In the genomic region with DNA sequence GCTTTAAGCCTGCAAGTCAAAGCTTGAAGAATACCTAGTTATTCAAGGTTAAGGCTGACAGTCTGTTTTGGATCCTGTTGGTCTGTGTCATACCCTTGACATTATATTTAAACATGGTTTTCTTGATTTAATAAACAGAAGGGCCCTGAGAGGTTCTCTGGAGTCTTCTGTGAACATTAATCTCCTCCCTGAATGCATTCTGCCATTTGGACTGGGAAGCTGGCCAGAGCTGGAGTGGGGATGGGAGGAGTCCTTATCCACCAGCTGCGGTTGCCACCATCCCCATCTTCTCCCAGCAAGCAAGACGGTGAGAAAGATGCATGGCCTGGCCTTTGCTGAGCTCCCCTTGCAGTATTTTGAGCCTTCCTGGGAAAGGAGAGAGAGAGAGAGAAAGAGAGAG, we compare ENCODE assay signal across 30 mouse cellular contexts. TPM values are rescaled to one million over a fixed set of nuclear protein-coding genes. Genes with fewer than 3 reads are reported as not detected.
DNase-seq lines count a peak whose midpoint lies in the region; ATAC-seq and TF ChIP-seq lines count a peak whose summit lies in the region.
"Had no signal": no experiment of that assay in that cellular context is flagged by ENCODE, and none has a peak within 500 bp of the region (broad histone marks: within the 10 kb centered on the region; RNA-seq: fewer than 3 reads in every experiment).

No protein-coding gene starts in this region.

- H3K27me3 ChIP-seq in hindbrain, postnatal 0 days (ENCODE audit: insufficient read depth, low read length): no peaks in the 10 kb centered on the region
- no peaks in the 10 kb centered on the region; the same call in 1 of the 2 replicates for H3K27me3 ChIP-seq in hindbrain, embryonic 16.5 days (replicated peaks; ENCODE audit: control insufficient read depth, insufficient read depth, low read length)
- no peaks in the 10 kb centered on the region for H3K27me3 ChIP-seq in stomach, embryonic 16.5 days (ENCODE audit: control insufficient read depth, insufficient read depth, low read length)
- H3K27me3 ChIP-seq: embryonic facial prominence, embryonic 15.5 days; forebrain, embryonic 13.5 days; limb, embryonic 13.5 days; midbrain, embryonic 12.5 days; neural tube, embryonic 12.5 days; Patski had no signal

- H3K4me2 ChIP-seq in hindbrain, postnatal 0 days (ENCODE audit: low read depth, low read length): no peak overlapping the region
- H3K4me2 ChIP-seq in hindbrain, embryonic 16.5 days (ENCODE audit: low read length): no peak overlapping the region
- no peak overlapping the region for H3K4me2 ChIP-seq in stomach, embryonic 16.5 days (ENCODE audit: low read depth, low read length)
- H3K4me2 ChIP-seq: embryonic facial prominence, embryonic 15.5 days; forebrain, embryonic 13.5 days; heart, embryonic 15.5 days; limb, embryonic 13.5 days; liver, embryonic 11.5 days; midbrain, embryonic 12.5 days; neural tube, embryonic 12.5 days had no signal

- 58% methylated on average over 2 of the region's 2 CpGs for WGBS in hindbrain, postnatal 0 days
- WGBS in hindbrain, embryonic 16.5 days: 72% methylated on average over 2 of the region's 2 CpGs
- WGBS in stomach, embryonic 16.5 days: 27% methylated on average over 2 of the region's 2 CpGs

- no peak overlapping the region for H3K27ac ChIP-seq in hindbrain, postnatal 0 days
- H3K27ac ChIP-seq in hindbrain, embryonic 16.5 days (ENCODE audit: low read depth, low read length): no peak overlapping the region
- no peak overlapping the region for H3K27ac ChIP-seq in stomach, embryonic 16.5 days (ENCODE audit: low read length)
- no peak overlapping the region for H3K27ac ChIP-seq in gastrocnemius, adult 2 months
- H3K27ac ChIP-seq: embryonic facial prominence, embryonic 10.5 days; embryonic facial prominence, embryonic 15.5 days; forebrain, embryonic 13.5 days; heart, embryonic 10.5 days; heart, embryonic 15.5 days; left cerebral cortex, adult 2 months; limb, embryonic 13.5 days; midbrain, embryonic 12.5 days; neural tube, embryonic 12.5 days had no signal

- peak; percentile 28 for DNase-seq in hindbrain, postnatal 0 days (ENCODE audit: low spot score)
- peak; percentile 16 for DNase-seq in right cerebral cortex, postnatal 14 days
- no peak for DNase-seq in right cerebral cortex, postnatal 36 days (ENCODE audit: low spot score in 2 of 2)
- DNase-seq in adrenal gland, postnatal 25 days: peak; percentile 35
- DNase-seq in gastrocnemius, adult 2 months: no peak
- no peak for DNase-seq in urinary bladder, adult 18-20 months (ENCODE audit: low spot score in 2 of 2)
- DNase-seq: cerebellum, adult 18-20 months; cerebellum, postnatal 25 days; gastrocnemius, postnatal 25 days; heart, adult 11 months; kidney, adult 9 months; kidney, postnatal 14 days; lung, postnatal 4 days had no signal

- no peaks in the 10 kb centered on the region for H3K9me3 ChIP-seq in hindbrain, postnatal 0 days (ENCODE audit: low read length)
- no peaks in the 10 kb centered on the region for H3K9me3 ChIP-seq in hindbrain, embryonic 16.5 days (ENCODE audit: control insufficient read depth, low read length)
- no peaks in the 10 kb centered on the region for H3K9me3 ChIP-seq in stomach, embryonic 16.5 days (replicated peaks; ENCODE audit: control insufficient read depth, low read length)
- H3K9me3 ChIP-seq: embryonic facial prominence, embryonic 10.5 days; embryonic facial prominence, embryonic 15.5 days; forebrain, embryonic 13.5 days; heart, embryonic 10.5 days; heart, embryonic 15.5 days; limb, embryonic 13.5 days; midbrain, embryonic 12.5 days; neural tube, embryonic 12.5 days had no signal

- H3K36me3 ChIP-seq in hindbrain, postnatal 0 days (ENCODE audit: insufficient read depth, low read length): no peaks in the 10 kb centered on the region
- no peaks in the 10 kb centered on the region for H3K36me3 ChIP-seq in hindbrain, embryonic 16.5 days (ENCODE audit: control insufficient read depth, insufficient read depth, low read length)
- H3K36me3 ChIP-seq in stomach, embryonic 16.5 days (ENCODE audit: control insufficient read depth, insufficient read depth, low read length): no peaks in the 10 kb centered on the region
- H3K36me3 ChIP-seq: embryonic facial prominence, embryonic 10.5 days; embryonic facial prominence, embryonic 15.5 days; heart, embryonic 10.5 days; heart, embryonic 15.5 days; limb, embryonic 13.5 days; midbrain, embryonic 12.5 days; neural tube, embryonic 12.5 days had no signal

- intact Hi-C loops in gastrocnemius, adult 2 months (cut with DNase I): no loop called here

- ATAC-seq in hindbrain, postnatal 0 days: no peak
- ATAC-seq in hindbrain, embryonic 16.5 days: no peak
- ATAC-seq in stomach, embryonic 16.5 days (ENCODE audit: insufficient read depth, low FRiP score): peak; percentile 79; the same call in 1 of the 2 replicates
- ATAC-seq: forebrain, embryonic 13.5 days; Patski had no signal

- no peak overlapping the region for H3K4me3 ChIP-seq in hindbrain, postnatal 0 days (ENCODE audit: low read length)
- no peak overlapping the region for H3K4me3 ChIP-seq in hindbrain, embryonic 16.5 days (ENCODE audit: low read length)
- no peak overlapping the region for H3K4me3 ChIP-seq in stomach, embryonic 16.5 days (replicated peaks; ENCODE audit: low read length)
- H3K4me3 ChIP-seq in gastrocnemius, adult 2 months: no peak overlapping the region
- H3K4me3 ChIP-seq: embryonic facial prominence, embryonic 10.5 days; embryonic facial prominence, embryonic 15.5 days; forebrain, embryonic 13.5 days; heart, embryonic 10.5 days; heart, embryonic 15.5 days; left cerebral cortex, adult 2 months; limb, embryonic 13.5 days; megakaryocyte, embryonic 14.5 days; midbrain, embryonic 12.5 days; myocyte; neural tube, embryonic 12.5 days had no signal

- no peak overlapping the region for H3K9ac ChIP-seq in hindbrain, postnatal 0 days (replicated peaks; ENCODE audit: low read length)
- H3K9ac ChIP-seq in hindbrain, embryonic 16.5 days (ENCODE audit: low read depth, low read length): no peak overlapping the region
- no peak overlapping the region for H3K9ac ChIP-seq in stomach, embryonic 16.5 days (ENCODE audit: low read length)
- H3K9ac ChIP-seq: embryonic facial prominence, embryonic 15.5 days; forebrain, embryonic 13.5 days; heart, embryonic 15.5 days; limb, embryonic 13.5 days; midbrain, embryonic 12.5 days; neural tube, embryonic 12.5 days had no signal

- no peak for TF ChIP-seq CTCF in hindbrain, postnatal 0 days (IDR thresholded peaks at IDR 0.05; ENCODE audit: low read depth)
- no peak for TF ChIP-seq CTCF in gastrocnemius, adult 2 months (IDR thresholded peaks at IDR 0.05)

- H3K4me1 ChIP-seq in hindbrain, postnatal 0 days (ENCODE audit: insufficient read depth, low read length): no peaks in the 10 kb centered on the region
- no peaks in the 10 kb centered on the region for H3K4me1 ChIP-seq in hindbrain, embryonic 16.5 days (ENCODE audit: control insufficient read depth, insufficient read depth, low read depth, low read length)
- peaks cover 10% of the 10 kb centered on the region; the same call in 1 of the 2 replicates for H3K4me1 ChIP-seq in stomach, embryonic 16.5 days (ENCODE audit: control insufficient read depth, insufficient read depth, low read length)
- H3K4me1 ChIP-seq: embryonic facial prominence, embryonic 10.5 days; embryonic facial prominence, embryonic 15.5 days; heart, embryonic 15.5 days; limb, embryonic 13.5 days; megakaryocyte, embryonic 14.5 days; midbrain, embryonic 12.5 days; neural tube, embryonic 12.5 days had no signal

RNA-seq across cellular contexts. Expression of gene Cckar, which starts 21.1 kb away (rescaled TPM):
- total RNA-seq in hindbrain, postnatal 0 days (2014; rRNA removed): 0.58 and 0.97 TPM in 2 replicates
- polyA plus RNA-seq in hindbrain, postnatal 0 days (2015; fragmentation: Nextera tagmentation; extraction: Ambion mirVana): 0.52 and 0.63 TPM in 2 replicates
- 0.70 and 0.79 TPM in 2 replicates for polyA plus RNA-seq in hindbrain, embryonic 16.5 days (2015; fragmentation: Nextera tagmentation; extraction: Ambion mirVana)
- 1.2 TPM in 1 of 2 replicates, not detected in the other for total RNA-seq in adrenal gland, postnatal 25 days (2021)
- 79.0 and 80.3 TPM in 2 replicates for polyA plus RNA-seq in stomach, embryonic 16.5 days (2015; fragmentation: Nextera tagmentation; extraction: Ambion mirVana)
- not detected for total RNA-seq in gastrocnemius, adult 2 months (2021)
- total RNA-seq: gastrocnemius, postnatal 25 days; heart, postnatal 25 days; MEL had no signal
- polyA plus RNA-seq: myocyte, Patski had no signal

Comparison
In these comparisons a context has a peak if more than half of its experiments do, and no peak if none do; other contexts are left out.
1. DNase-seq: peak in hindbrain, postnatal 0 days (single experiment), right cerebral cortex, postnatal 14 days (single experiment) and adrenal gland, postnatal 25 days (single experiment); none in right cerebral cortex, postnatal 36 days (0 of 2), gastrocnemius, adult 2 months (single experiment) and urinary bladder, adult 18-20 months (0 of 2).